Mouse (Mus musculus) hindbrain, embryonic 16.5 days (tissue): ENCODE measurements around the gene Dcaf11. TPM values are rescaled to one million over a fixed set of nuclear protein-coding genes. Genes with fewer than 3 reads are reported as not detected.

Experiments used
- ATAC-seq: fragments of 200-750 bp; cut with Nextera tagmentation; 2 replicates; pipeline ENCODE4 v1.8.0; 2017; ENCODE audit warnings: moderate TSS enrichment, moderate library complexity
- H3K27ac ChIP-seq: fragments of 300-500 bp; sonication (generic); 2 replicates; pipeline ENCODE4 v1.5.1; 2014; ENCODE audit warnings: low read depth, mild to moderate bottlenecking, control low read depth, low read length, moderate library complexity
- H3K27me3 ChIP-seq: fragments of 300-500 bp; sonication (generic); replicated peaks from 2 replicates; pipeline ENCODE4 v1.6.1; 2014; ENCODE audit warnings: low read length; ENCODE audit not compliant: control insufficient read depth, insufficient read depth
- H3K36me3 ChIP-seq: fragments of 300-500 bp; sonication (generic); 2 replicates; pipeline ENCODE4 v1.6.1; 2014; ENCODE audit warnings: mild to moderate bottlenecking, low read length, moderate library complexity, mixed read lengths; ENCODE audit not compliant: control insufficient read depth, insufficient read depth
- H3K4me1 ChIP-seq: fragments of 300-500 bp; sonication (generic); 2 replicates; pipeline ENCODE4 v1.6.1; 2014; ENCODE audit warnings: low read depth, low read length; ENCODE audit not compliant: control insufficient read depth, insufficient read depth
- H3K4me2 ChIP-seq: fragments of 300-500 bp; sonication (generic); 2 replicates; pipeline ENCODE4 v1.6.1; 2014; ENCODE audit warnings: mild to moderate bottlenecking, low read length, control low read depth, moderate library complexity
- H3K4me3 ChIP-seq: fragments of 300-500 bp; sonication (generic); 2 replicates; pipeline ENCODE4 v1.5.1; 2014; ENCODE audit warnings: mild to moderate bottlenecking, low read length, control low read depth, moderate library complexity
- H3K9ac ChIP-seq: fragments of 300-500 bp; sonication (generic); 2 replicates; pipeline ENCODE4 v1.6.1; 2014; ENCODE audit warnings: low read depth, mild to moderate bottlenecking, control low read depth, low read length, moderate library complexity
- H3K9me3 ChIP-seq: fragments of 300-500 bp; sonication (generic); 2 replicates; pipeline ENCODE4 v1.6.1; 2014; ENCODE audit warnings: mild to moderate bottlenecking, low read length, moderate library complexity; ENCODE audit not compliant: control insufficient read depth
- WGBS: fragments of 180-500 bp; shearing (Covaris S2); extraction: QIAGEN DNeasy Blood & Tissue Kit; methylation state at CpG from one replicate; pipeline ENCODE4 v1.1.7; 2014; 5-methylcytosine and 5-hydroxymethylcytosine counted together
- polyA plus RNA-seq: library from polyadenylated mRNA; unstranded; fragments of >200 nt; fragmentation: Nextera tagmentation; extraction: Ambion mirVana; gene quantifications from 2 replicates; pipeline ENCODE4 v1.2.1, GENCODE M21; 2015

Dcaf11 gene
- polyA plus RNA-seq, 1 experiment from 2014 or later = 110 TPM

DNA sequence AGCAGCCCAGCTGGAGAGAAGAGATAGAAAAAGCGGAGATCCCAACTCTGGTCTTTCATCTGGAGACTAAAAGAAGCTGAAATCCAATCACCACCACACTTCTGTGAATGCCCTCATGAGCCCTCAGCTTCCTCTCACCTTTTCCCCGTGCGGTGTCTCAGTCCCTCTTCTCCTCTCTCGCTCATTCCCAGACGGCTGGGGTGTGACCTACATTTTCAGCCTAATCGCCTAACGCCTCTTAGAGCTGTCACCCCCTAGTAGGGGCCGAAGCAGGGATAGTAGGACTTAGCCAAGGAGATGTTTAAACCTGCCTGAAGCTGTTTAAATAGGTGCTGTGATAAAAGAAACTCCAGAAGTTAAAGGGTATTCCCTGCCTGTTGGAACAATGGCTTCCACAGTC lies 35.0 kb upstream of the Dcaf11 start, which contains the start of gene Nrl:
Nrl (minus strand) TSS at position 197 of the 400 bp plus-strand sequence.
- WGBS = 54% methylated on average over 8 of the region's 8 CpGs

DNA sequence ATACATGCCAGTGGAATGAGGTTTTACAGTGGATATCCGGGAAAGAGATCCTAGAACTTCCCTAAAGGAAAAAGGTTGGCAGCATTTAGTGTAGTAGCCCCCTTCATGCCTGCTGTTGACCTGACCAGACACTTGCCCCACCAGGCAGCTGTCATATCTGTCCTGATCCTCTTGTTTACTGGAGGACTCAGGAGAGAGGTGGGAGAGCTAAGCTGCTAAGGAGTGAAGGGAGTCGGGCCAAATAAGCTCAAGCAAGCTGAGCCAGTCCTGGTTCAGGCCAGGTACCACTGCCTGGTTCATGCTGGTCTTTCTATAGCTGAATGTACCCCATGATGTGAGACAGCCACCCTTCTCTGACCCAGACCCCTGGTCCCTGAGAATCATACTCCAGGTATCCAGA lies 33.1 kb upstream of the Dcaf11 start:
- Histone ChIP-seq H3K9me3 (no peaks in the 10 kb centered on the region), H3K36me3 (no peaks in the 10 kb centered on the region), H3K4me3 (no peak overlapping the region), H3K9ac (no peak overlapping the region), H3K4me1 (no peaks in the 10 kb centered on the region), H3K27ac (no peak overlapping the region), H3K4me2 (no peak overlapping the region), H3K27me3 (0 out of 2 replicates have a peak, but pooled peaks cover 3% of the 10 kb centered on the region)
- ATAC-seq = no peak
- WGBS = 76% methylated on average over 2 of the region's 2 CpGs

More for the DNA sequence above, 35.0 kb upstream of the Dcaf11 start, which contains the start of gene Nrl:
- Histone ChIP-seq H3K4me2 (no peak within 1 kb of the TSS), H3K4me3 (no peak within 1 kb of the TSS), H3K27ac (no peak within 1 kb of the TSS), H3K9me3 (no peaks in the 10 kb centered on the region), H3K27me3 (0 out of 2 replicates have a peak, but pooled peaks cover 3% of the 10 kb centered on the region), H3K9ac (no peak within 1 kb of the TSS), H3K36me3 (no peaks in the 10 kb centered on the region), H3K4me1 (peaks cover 7% of the 10 kb centered on the region)
- no peak for ATAC-seq

DNA sequence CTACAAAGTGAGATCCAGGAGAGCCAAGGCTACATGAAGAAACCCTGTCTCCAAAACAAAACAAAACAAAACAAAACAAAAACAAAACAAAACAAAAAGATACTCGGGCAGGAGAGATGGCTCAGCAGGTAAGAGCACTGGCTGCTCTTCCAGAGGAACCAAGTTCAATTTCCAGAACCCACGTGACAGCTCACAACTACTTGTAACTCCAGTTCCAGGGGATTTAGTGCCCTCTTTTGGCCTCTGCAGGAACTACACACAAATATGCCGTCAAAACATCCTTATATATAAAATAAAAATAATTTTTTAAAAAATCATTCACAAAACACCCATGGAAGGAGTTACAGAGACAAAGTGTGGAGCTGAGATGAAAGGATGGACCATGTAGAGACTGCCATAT lies 31.9 kb upstream of the Dcaf11 start:
- Histone ChIP-seq H3K4me1 (no peaks in the 10 kb centered on the region), H3K9ac (no peak overlapping the region), H3K4me3 (no peak overlapping the region), H3K36me3 (no peaks in the 10 kb centered on the region), H3K27me3 (no peaks in the 10 kb centered on the region), H3K4me2 (no peak overlapping the region), H3K9me3 (no peaks in the 10 kb centered on the region), H3K27ac (no peak overlapping the region)
- WGBS = 20% methylated on average over 3 of the region's 3 CpGs
- ATAC-seq = no peak

DNA sequence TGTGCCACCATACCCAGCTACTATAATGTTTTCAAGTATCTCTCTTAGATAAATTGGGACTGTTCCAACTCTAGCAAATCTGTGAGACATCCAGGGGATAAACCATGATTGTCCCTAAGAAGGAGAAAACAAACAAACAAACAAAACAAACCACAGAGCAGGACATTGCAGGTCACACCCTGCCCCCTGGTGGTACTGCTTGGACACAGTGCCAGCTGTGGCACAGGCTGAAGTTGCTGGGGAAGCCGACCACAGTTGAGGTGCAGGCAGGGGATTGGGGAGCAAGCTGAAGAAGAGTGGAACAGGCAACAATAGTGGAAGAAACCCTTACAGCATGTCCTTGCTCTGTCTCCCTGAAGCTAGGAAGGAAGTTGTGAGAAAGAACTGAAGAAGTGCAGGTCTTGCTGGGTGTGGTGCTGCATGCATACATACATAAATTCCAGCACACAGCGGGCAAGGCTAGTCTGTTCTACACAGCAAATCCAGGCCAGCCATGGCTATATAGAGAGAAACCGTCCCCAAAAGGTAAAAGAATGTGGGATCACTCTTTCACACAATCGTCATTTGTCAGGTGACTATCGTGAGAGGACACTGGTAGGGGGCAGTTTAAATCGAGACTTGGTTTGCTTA lies 23.6 kb upstream of the Dcaf11 start:
- Histone ChIP-seq H3K4me3 (no peak overlapping the region), H3K9ac (no peak overlapping the region), H3K4me2 (no peak overlapping the region), H3K4me1 (peaks cover 6% of the 10 kb centered on the region), H3K27me3 (no peaks in the 10 kb centered on the region), H3K27ac (no peak overlapping the region), H3K9me3 (no peaks in the 10 kb centered on the region), H3K36me3 (no peaks in the 10 kb centered on the region)
- ATAC-seq = no peak
- WGBS = 61% methylated on average over 6 of the region's 6 CpGs

DNA sequence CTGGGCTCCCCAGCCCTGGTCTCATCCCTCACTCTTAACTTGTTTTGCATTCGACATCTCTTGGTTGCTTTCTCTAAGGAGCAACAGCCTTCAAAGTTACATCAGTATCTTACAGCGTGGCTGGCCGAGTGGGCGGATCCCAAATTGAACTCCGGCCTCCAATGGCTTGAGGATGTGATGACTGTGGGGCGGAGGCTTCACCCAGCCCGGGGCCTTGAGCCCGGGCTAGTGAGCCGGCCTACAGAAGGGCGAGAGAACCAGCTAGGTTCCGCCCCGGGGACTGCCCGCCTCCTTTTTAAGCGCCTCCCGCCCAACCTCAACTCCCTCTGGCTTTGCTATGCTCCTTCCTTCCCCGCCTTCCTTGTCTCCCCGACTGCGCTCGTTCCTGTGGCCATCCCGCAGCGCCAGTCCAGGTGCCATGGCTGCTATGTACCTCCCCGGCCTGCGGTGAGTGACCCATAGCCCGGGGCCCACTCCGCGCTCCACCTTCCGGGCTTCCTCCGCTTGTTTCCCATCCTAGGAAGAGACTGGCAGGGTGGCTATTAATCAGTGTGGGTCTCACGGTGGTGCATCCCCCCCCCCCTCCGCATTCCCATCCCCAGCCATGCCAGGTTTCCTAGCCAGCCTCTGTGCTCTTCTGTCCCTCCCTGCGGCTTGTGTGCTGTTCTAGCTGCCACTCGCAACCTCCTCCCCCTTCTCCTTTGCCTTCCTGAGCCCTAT lies 19.6 kb upstream of the Dcaf11 start, which contains the start of gene Pck2:
Pck2 (plus strand) TSS at position 200 of the 720 bp plus-strand sequence.
- H3K9me3 ChIP-seq = no peaks in the 10 kb centered on the region
- peak within 1 kb of the TSS; percentile 82 for H3K9ac ChIP-seq
- H3K36me3 ChIP-seq = peaks cover 10% of the 10 kb centered on the region
- WGBS = 0% methylated on average over 31 of the region's 32 CpGs
- peak within 1 kb of the TSS; percentile 88 for H3K27ac ChIP-seq
- no peaks in the 10 kb centered on the region for H3K27me3 ChIP-seq
- peak; percentile 90 for ATAC-seq
- H3K4me1 ChIP-seq = peaks cover 15% of the 10 kb centered on the region
- H3K4me3 ChIP-seq = peak within 1 kb of the TSS; percentile 61
- H3K4me2 ChIP-seq = peak within 1 kb of the TSS; percentile 87

DNA sequence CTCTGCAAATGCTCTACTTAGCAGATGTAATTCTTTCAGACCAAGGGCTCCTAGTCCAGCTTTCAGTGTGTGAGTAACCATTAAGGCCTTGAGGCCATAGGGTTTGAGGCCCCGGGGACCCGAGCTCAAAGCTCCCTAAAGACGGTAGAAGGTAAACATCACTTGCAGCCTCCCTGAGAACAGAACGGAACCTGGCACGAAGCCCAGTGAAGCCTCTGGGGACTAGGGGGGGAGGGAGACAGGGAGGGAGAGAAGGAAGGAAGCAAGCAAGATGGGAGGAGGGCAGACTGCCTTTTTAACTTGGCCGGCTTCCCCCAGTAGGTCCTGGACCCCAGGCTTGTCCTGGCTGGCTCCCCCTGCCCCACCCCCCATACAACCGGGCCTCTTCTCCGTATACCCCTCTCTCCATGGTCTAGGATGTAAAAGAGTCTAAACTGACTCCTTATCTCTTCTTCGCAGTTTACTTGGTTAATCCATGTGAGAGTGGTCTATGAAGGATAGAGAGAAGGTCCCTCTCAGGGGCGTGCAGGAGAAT lies 19.0 kb upstream of the Dcaf11 start:
- Histone ChIP-seq H3K4me2 (peak overlapping the region; percentile 87), H3K9ac (peak overlapping the region; percentile 82), H3K4me1 (peaks cover 15% of the 10 kb centered on the region), H3K36me3 (peaks cover 12% of the 10 kb centered on the region), H3K27me3 (no peaks in the 10 kb centered on the region), H3K27ac (peak overlapping the region; percentile 88), H3K4me3 (peak overlapping the region; percentile 61), H3K9me3 (no peaks in the 10 kb centered on the region)
- WGBS = 4% methylated on average over 10 of the region's 10 CpGs
- ATAC-seq = peak; percentile 55

DNA sequence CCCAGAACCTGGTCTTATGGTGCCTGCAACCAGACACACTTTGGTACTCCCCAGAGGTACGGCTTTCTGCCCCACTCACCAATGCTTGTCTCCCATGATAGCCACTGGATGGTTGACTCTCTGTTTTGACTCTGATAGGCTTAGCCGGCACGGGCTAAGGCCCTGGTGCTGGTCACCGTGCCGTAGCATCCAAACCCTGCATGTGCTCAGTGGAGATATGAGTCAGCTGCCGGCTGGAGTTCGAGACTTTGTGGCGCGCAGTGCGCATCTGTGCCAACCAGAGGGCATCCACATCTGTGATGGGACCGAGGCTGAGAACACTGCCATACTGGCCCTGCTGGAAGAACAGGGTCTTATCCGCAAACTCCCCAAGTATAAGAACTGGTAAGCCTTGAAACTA lies 17.5 kb upstream of the Dcaf11 start:
- Histone ChIP-seq H3K4me1 (peaks cover 15% of the 10 kb centered on the region), H3K4me2 (no peak overlapping the region), H3K9me3 (no peaks in the 10 kb centered on the region), H3K27ac (no peak overlapping the region), H3K4me3 (no peak overlapping the region), H3K27me3 (no peaks in the 10 kb centered on the region), H3K36me3 (peaks cover 12% of the 10 kb centered on the region), H3K9ac (no peak overlapping the region)
- 97% methylated on average over 12 of the region's 12 CpGs for WGBS
- ATAC-seq = no peak

DNA sequence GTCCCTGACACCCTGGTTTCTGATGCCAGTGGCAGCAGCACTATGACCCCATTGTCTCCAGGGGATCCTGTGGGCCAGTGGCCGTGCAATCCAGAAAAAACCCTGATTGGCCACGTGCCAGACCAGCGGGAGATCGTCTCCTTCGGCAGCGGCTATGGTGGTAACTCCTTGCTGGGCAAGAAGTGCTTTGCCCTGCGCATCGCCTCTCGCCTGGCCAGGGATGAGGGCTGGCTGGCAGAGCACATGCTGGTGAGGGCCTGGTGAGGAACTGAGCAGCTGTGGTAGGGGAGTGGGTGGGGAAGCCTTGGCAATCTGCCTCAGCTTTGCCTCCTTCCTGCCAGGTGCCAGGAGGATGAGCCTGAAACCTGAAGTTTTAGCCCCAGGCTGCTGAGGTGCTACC lies 15.5 kb upstream of the Dcaf11 start:
- 51% methylated on average over 9 of the region's 9 CpGs for WGBS
- ATAC-seq = no peak
- H3K4me3 ChIP-seq = no peak overlapping the region
- no peaks in the 10 kb centered on the region for H3K27me3 ChIP-seq
- no peak overlapping the region for H3K27ac ChIP-seq
- H3K9me3 ChIP-seq = no peaks in the 10 kb centered on the region
- peaks cover 22% of the 10 kb centered on the region for H3K36me3 ChIP-seq
- peaks cover 15% of the 10 kb centered on the region for H3K4me1 ChIP-seq
- 0 out of 2 replicates have a peak overlapping the region, but pooled peaks have one; percentile 5 for H3K9ac ChIP-seq
- no peak overlapping the region for H3K4me2 ChIP-seq

DNA sequence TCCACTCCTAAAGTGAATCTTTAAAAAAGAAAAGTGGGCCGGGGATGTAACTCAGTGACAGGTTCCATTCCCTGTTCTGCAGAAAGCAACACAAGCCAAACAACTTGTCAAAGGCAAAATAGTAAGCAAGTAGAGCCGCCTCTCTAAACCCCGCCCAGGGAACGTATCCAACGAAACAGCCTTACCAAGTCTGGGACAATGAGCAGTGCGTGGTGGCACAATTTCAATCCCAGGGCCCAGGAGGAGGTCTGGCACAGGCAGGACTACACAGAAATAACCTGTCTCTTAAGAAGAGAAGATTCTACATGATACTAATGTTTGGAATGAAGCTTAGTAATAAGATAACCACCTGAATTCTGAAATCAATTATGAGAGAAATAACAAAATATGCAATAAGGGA lies 9.6 kb upstream of the Dcaf11 start:
- WGBS = 79% methylated on average over 6 of the region's 6 CpGs
- no peaks in the 10 kb centered on the region for H3K9me3 ChIP-seq
- peaks cover 13% of the 10 kb centered on the region for H3K36me3 ChIP-seq
- no peak overlapping the region for H3K4me3 ChIP-seq
- H3K9ac ChIP-seq = no peak overlapping the region
- no peak for ATAC-seq
- no peaks in the 10 kb centered on the region for H3K27me3 ChIP-seq
- H3K27ac ChIP-seq = no peak overlapping the region
- H3K4me2 ChIP-seq = no peak overlapping the region
- no peaks in the 10 kb centered on the region for H3K4me1 ChIP-seq
